Mouse (Mus musculus): ENCODE results near the gene Mvb12b. TPM values are rescaled to one million over a fixed set of nuclear protein-coding genes. Genes with fewer than 3 reads are reported as not detected.

The Mvb12b gene
- 98.9 and 133 TPM in 2 replicates for polyA plus RNA-seq (2012; rRNA removed)

GRCm38 (mm10) chr2:33887328-33888099 is at the start of gene Mvb12b:
Gene Mvb12b, minus strand, starts transcription at chr2:33887946.
- peak; percentile 74 for DNase-seq (ENCODE audit: low read depth)
- TF ChIP-seq POLR2A (IDR thresholded peaks at IDR 0.05; ENCODE audit: borderline replicate concordance, extremely low read depth, insufficient read depth, insufficient read length, poor library complexity, severe bottlenecking) (peak; percentile 15; the same call in 1 of the 2 replicates), CTCF (IDR thresholded peaks at IDR 0.05; ENCODE audit: borderline replicate concordance, extremely low read depth, insufficient read depth, insufficient read length) (no peak)

DNA sequence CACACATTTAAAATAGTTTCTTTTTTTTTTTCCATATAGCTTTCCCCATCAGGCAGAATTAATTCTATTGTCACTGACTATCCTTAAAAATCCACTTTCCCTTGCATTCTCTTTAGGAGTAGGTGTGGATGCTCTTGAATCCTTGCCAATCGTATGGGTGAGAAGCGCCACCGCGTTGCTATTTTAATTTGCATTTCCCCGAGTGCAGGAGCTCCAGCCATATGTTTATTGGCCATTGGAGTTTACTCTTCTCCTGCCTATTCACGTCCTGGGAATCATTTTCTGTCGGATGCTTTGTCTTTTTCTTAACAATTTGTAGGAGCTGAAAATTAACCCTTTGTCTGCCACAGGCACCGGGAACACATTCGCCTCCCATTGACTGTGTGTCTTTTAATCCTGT is 48.0 kb upstream of the Mvb12b start:
- DNase-seq (ENCODE audit: low read depth), result peak; percentile 87
- TF ChIP-seq POLR2A (IDR thresholded peaks at IDR 0.05; ENCODE audit: borderline replicate concordance, extremely low read depth, insufficient read depth, insufficient read length, poor library complexity, severe bottlenecking), result no peak
- no peak for TF ChIP-seq CTCF (IDR thresholded peaks at IDR 0.05; ENCODE audit: borderline replicate concordance, extremely low read depth, insufficient read depth, insufficient read length)

DNA sequence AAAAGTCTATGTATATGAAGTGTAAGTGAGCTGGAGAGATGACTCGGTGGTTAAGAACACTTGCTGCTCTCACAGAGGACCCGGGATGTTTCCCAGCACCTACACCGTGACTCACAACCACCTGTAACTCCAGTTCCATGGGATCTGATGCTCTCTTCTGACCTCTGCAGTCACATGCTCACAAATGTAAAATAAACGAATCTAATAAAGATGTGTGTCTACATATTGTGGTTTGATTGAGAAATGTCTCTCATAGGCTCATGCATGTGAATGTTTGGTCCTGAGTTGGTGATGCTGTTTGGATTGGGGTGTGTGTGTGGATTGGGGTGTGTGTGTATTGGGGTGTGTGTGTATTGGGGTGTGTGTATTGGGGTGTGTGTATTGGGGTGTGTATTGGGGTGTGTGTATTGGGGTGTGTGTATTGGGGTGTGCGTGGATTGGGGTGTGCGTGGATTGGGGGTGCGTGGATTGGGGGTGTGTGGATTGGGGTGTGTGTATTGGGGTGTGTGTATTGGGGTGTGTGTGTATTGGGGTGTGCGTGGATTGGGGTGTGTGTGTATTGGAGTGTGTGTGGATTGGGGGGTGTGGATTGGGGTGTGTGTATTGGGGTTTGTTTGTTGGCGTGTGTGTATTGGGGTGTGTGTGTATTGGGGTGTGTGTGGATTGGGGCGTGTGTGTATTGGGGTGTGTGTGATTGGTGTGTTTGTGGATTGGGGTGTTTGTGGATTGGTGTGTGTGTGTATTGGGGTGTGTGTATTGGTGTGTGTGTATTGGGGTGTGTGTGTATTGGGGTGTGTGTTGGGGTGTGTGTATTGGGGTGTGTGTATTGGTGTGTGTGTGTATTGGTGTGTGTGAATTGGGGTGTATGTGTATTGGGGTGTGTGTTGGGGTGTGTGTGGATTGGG is 46.1 kb upstream of the Mvb12b start:
- DNase-seq (ENCODE audit: low read depth), result no peak
- TF ChIP-seq CTCF (IDR thresholded peaks at IDR 0.05; ENCODE audit: borderline replicate concordance, extremely low read depth, insufficient read depth, insufficient read length) (no peak), POLR2A (IDR thresholded peaks at IDR 0.05; ENCODE audit: borderline replicate concordance, extremely low read depth, insufficient read depth, insufficient read length, poor library complexity, severe bottlenecking) (no peak)

GRCm38 (mm10) chr2:33931161-33931560 is 43.4 kb upstream of the Mvb12b start:
- DNase-seq (ENCODE audit: low read depth), result no peak
- TF ChIP-seq CTCF (IDR thresholded peaks at IDR 0.05; ENCODE audit: borderline replicate concordance, extremely low read depth, insufficient read depth, insufficient read length) (no peak), POLR2A (IDR thresholded peaks at IDR 0.05; ENCODE audit: borderline replicate concordance, extremely low read depth, insufficient read depth, insufficient read length, poor library complexity, severe bottlenecking) (no peak)

GRCm38 (mm10) chr2:33925288-33925687 is 37.5 kb upstream of the Mvb12b start:
- DNase-seq (ENCODE audit: low read depth), result no peak
- TF ChIP-seq CTCF (IDR thresholded peaks at IDR 0.05; ENCODE audit: borderline replicate concordance, extremely low read depth, insufficient read depth, insufficient read length), result no peak
- TF ChIP-seq POLR2A (IDR thresholded peaks at IDR 0.05; ENCODE audit: borderline replicate concordance, extremely low read depth, insufficient read depth, insufficient read length, poor library complexity, severe bottlenecking), result no peak

- no peak for DNase-seq (ENCODE audit: low read depth)
- no peak for TF ChIP-seq CTCF (IDR thresholded peaks at IDR 0.05; ENCODE audit: borderline replicate concordance, extremely low read depth, insufficient read depth, insufficient read length)
- TF ChIP-seq POLR2A (IDR thresholded peaks at IDR 0.05; ENCODE audit: borderline replicate concordance, extremely low read depth, insufficient read depth, insufficient read length, poor library complexity, severe bottlenecking), result no peak
Measured at GRCm38 (mm10) chr2:33923482-33923881, 35.7 kb upstream of the Mvb12b start.

DNA sequence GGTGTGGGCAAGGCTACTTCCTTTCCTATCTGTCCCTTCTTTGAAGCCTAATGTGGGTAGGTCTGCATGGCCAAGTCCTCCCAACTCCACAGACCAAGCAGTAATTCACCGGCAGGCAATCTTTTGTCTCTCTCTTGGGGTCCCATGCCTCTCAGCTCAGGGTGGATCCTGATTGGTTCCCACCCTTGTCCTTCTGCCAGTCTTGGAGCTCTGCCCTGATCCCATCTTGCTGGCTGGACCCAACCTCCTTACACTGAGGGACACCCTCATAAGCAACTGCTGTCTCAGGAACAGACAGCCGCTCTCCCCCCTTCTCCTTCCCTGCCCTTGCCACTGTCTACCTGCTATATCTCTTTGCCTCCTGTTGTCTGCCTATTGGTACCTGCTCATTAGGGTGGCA is 34.7 kb upstream of the Mvb12b start:
- DNase-seq (ENCODE audit: low read depth), result peak; percentile 44
- TF ChIP-seq POLR2A (IDR thresholded peaks at IDR 0.05; ENCODE audit: borderline replicate concordance, extremely low read depth, insufficient read depth, insufficient read length, poor library complexity, severe bottlenecking), result no peak
- no peak for TF ChIP-seq CTCF (IDR thresholded peaks at IDR 0.05; ENCODE audit: borderline replicate concordance, extremely low read depth, insufficient read depth, insufficient read length)

DNA sequence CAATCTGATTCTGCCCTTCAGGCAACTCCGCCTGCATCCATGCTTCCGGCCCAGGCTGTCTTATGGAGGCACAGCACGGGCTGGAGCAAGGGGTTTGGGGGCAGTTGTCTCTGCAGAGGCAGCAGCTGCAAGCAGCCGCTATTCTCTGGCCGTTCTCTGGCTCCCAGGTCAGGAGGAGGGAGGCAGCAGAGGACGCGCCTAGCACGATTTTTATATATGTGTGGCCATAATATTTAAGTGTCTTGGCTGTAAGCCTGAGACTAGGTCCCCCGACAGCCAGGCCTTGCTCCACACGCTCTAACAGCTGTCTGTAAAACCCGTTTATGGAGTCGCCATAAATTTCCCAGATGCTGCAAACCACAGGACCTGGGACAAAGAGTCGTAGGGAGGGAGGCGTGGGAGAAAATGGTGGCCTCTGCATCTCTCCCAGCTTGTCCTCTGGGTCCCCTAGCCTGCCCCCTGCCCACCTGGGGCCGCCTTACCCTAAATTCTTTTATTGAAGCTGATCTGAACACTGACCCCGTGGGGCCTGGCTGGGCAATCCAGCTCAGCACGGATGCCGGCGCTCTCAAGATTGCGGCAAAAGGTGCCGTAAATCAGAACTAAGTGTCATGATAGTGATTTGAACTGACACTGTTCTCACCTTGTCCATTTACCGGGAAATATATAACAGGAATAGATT is 32.3 kb upstream of the Mvb12b start:
- TF ChIP-seq POLR2A (IDR thresholded peaks at IDR 0.05; ENCODE audit: borderline replicate concordance, extremely low read depth, insufficient read depth, insufficient read length, poor library complexity, severe bottlenecking) (no peak), CTCF (IDR thresholded peaks at IDR 0.05; ENCODE audit: borderline replicate concordance, extremely low read depth, insufficient read depth, insufficient read length) (no peak)
- peak; percentile 32 for DNase-seq (ENCODE audit: low read depth)

GRCm38 (mm10) chr2:33918824-33919223 is 31.1 kb upstream of the Mvb12b start:
- DNase-seq (ENCODE audit: low read depth), result no peak
- TF ChIP-seq CTCF (IDR thresholded peaks at IDR 0.05; ENCODE audit: borderline replicate concordance, extremely low read depth, insufficient read depth, insufficient read length) (no peak), POLR2A (IDR thresholded peaks at IDR 0.05; ENCODE audit: borderline replicate concordance, extremely low read depth, insufficient read depth, insufficient read length, poor library complexity, severe bottlenecking) (no peak)

DNA sequence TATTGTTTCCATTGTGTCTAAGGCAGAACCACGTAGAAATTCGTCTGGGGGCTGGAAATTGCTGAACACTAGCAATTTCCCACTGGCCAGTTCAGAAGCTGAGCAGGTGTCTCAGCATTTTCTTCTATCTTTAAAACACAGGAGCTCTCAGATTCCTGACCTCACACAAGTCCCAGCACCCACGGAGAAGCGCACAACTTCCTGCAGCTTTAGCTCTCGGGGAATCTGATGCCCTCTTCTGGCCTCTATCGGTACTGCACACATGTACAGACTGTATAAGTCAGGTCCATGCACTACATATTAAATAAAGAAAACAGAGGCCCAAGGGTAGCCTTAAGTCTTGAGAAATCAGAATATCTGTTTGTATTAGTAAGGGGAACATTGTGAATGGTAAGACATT is 30.6 kb upstream of the Mvb12b start:
- peak; percentile 55; the same call in 1 of the 2 replicates for TF ChIP-seq CTCF (IDR thresholded peaks at IDR 0.05; ENCODE audit: borderline replicate concordance, extremely low read depth, insufficient read depth, insufficient read length)
- no peak for TF ChIP-seq POLR2A (IDR thresholded peaks at IDR 0.05; ENCODE audit: borderline replicate concordance, extremely low read depth, insufficient read depth, insufficient read length, poor library complexity, severe bottlenecking)
- DNase-seq (ENCODE audit: low read depth), result peak; percentile 43

GRCm38 (mm10) chr2:33916603-33917002 is 28.9 kb upstream of the Mvb12b start:
- peak; percentile 84 for DNase-seq (ENCODE audit: low read depth)
- no peak for TF ChIP-seq CTCF (IDR thresholded peaks at IDR 0.05; ENCODE audit: borderline replicate concordance, extremely low read depth, insufficient read depth, insufficient read length)
- TF ChIP-seq POLR2A (IDR thresholded peaks at IDR 0.05; ENCODE audit: borderline replicate concordance, extremely low read depth, insufficient read depth, insufficient read length, poor library complexity, severe bottlenecking), result no peak
